Mouse (Mus musculus) erythroblast, embryonic 14.5 days (primary cell): ENCODE results near the gene Acy3.

ENCODE experiments used
- GATA1 ChIP-seq: IDR thresholded peaks from 2 replicates; pipeline ENCODE4 v1.6.1; 2012; ENCODE audit warnings: low read length, inconsistent platforms, mixed read lengths
- TAL1 ChIP-seq: IDR thresholded peaks from 3 replicates; pipeline ENCODE4 v1.6.1; 2012; ENCODE audit warnings: low read length, inconsistent platforms, mixed read lengths

DNA sequence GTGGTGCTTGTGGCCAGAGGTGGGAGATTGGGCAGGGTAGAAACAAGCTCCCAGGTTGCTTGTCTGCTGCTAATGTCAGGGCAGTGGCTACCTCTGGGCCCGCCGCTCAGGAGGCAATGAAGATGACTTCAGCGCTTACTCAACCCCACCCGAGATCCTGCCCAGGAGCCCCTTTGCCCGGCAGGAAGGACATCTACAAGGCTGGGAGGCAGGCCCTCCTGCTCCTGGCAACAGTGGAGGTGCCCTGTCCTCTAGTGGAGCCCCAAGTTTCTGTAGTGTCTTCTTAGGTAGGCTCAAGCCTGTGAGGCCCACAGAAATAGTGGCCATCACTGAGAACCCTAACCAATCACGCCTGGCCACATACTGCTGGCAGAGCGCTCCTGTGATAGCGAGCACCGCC, 18.7 kb downstream of the Acy3 start:
- TF ChIP-seq GATA1 (no peak), TAL1 (no peak)
